Mouse (Mus musculus) limb, embryonic 15.5 days (tissue): ENCODE results near the gene Col1a1. TPM values are rescaled to one million over a fixed set of nuclear protein-coding genes. Genes with fewer than 3 reads are reported as not detected.

Experiments
- ATAC-seq: fragments of 200-750 bp; cut with Nextera tagmentation; 2 replicates; pipeline ENCODE4 v1.8.0; 2017; ENCODE audit warnings: low read depth, moderate TSS enrichment; ENCODE audit not compliant: insufficient number of reproducible peaks, low FRiP score, low TSS enrichment
- H3K27ac ChIP-seq: fragments of 300-500 bp; sonication (generic); 2 replicates; pipeline ENCODE4 v1.5.1; 2015; ENCODE audit warnings: moderate library complexity, mild to moderate bottlenecking, inconsistent platforms
- H3K27me3 ChIP-seq: fragments of 300-500 bp; sonication (generic); 2 replicates; pipeline ENCODE4 v1.6.1; 2015; ENCODE audit warnings: inconsistent platforms
- H3K36me3 ChIP-seq: fragments of 300-500 bp; sonication (generic); 2 replicates; pipeline ENCODE4 v1.6.1; 2015; ENCODE audit warnings: inconsistent platforms
- H3K4me1 ChIP-seq: fragments of 300-500 bp; sonication (generic); 2 replicates; pipeline ENCODE4 v1.6.1; 2015; ENCODE audit warnings: inconsistent platforms
- H3K4me2 ChIP-seq: fragments of 300-500 bp; sonication (generic); 2 replicates; pipeline ENCODE4 v1.6.1; 2015; ENCODE audit warnings: mild to moderate bottlenecking, inconsistent platforms
- H3K4me3 ChIP-seq: fragments of 300-500 bp; sonication (generic); 2 replicates; pipeline ENCODE4 v1.5.1; 2015; ENCODE audit warnings: mild to moderate bottlenecking, inconsistent platforms
- H3K9ac ChIP-seq: fragments of 300-500 bp; sonication (generic); 2 replicates; pipeline ENCODE4 v1.6.1; 2015; ENCODE audit warnings: inconsistent platforms
- H3K9me3 ChIP-seq: fragments of 300-500 bp; sonication (generic); 2 replicates; pipeline ENCODE4 v1.6.1; 2016; ENCODE audit warnings: inconsistent platforms
- WGBS: fragments of 180-500 bp; shearing (Covaris S2); methylation state at CpG from one replicate; pipeline ENCODE4 v1.1.7; 2015; 5-methylcytosine and 5-hydroxymethylcytosine counted together
- polyA plus RNA-seq: library from polyadenylated mRNA; unstranded; fragments of >200 nt; fragmentation: Nextera tagmentation; extraction: Ambion mirVana; gene quantifications from 2 replicates; pipeline ENCODE4 v1.2.1, GENCODE M21; 2015

The Col1a1 gene
- polyA plus RNA-seq, 1 experiment from 2014 or later: 4,882 TPM

- no peak overlapping the region for H3K9ac ChIP-seq
- H3K27me3 ChIP-seq: no peaks in the 10 kb centered on the region
- H3K27ac ChIP-seq: no peak overlapping the region
- H3K36me3 ChIP-seq: no peaks in the 10 kb centered on the region
- no peak for ATAC-seq
- H3K4me2 ChIP-seq: peak overlapping the region; percentile 44
- peak overlapping the region; percentile 30 for H3K4me3 ChIP-seq
- 45% methylated on average over 9 of the region's 9 CpGs for WGBS
- peaks cover 11% of the 10 kb centered on the region for H3K4me1 ChIP-seq
- H3K9me3 ChIP-seq: no peaks in the 10 kb centered on the region
Measured at GRCm38 (mm10) chr11:94978178-94978915, 42.3 kb downstream of the Col1a1 start.

- Histone ChIP-seq H3K27me3 (no peaks in the 10 kb centered on the region), H3K4me2 (peak overlapping the region; percentile 44), H3K4me3 (peak overlapping the region; percentile 30), H3K9me3 (no peaks in the 10 kb centered on the region), H3K27ac (no peak overlapping the region), H3K36me3 (no peaks in the 10 kb centered on the region), H3K9ac (no peak overlapping the region), H3K4me1 (peaks cover 11% of the 10 kb centered on the region)
- ATAC-seq: peak; percentile 86
- WGBS: under 1% methylated on average over 20 of the region's 20 CpGs
Measured at GRCm38 (mm10) chr11:94978947-94979346, 42.9 kb downstream of the Col1a1 start.

DNA sequence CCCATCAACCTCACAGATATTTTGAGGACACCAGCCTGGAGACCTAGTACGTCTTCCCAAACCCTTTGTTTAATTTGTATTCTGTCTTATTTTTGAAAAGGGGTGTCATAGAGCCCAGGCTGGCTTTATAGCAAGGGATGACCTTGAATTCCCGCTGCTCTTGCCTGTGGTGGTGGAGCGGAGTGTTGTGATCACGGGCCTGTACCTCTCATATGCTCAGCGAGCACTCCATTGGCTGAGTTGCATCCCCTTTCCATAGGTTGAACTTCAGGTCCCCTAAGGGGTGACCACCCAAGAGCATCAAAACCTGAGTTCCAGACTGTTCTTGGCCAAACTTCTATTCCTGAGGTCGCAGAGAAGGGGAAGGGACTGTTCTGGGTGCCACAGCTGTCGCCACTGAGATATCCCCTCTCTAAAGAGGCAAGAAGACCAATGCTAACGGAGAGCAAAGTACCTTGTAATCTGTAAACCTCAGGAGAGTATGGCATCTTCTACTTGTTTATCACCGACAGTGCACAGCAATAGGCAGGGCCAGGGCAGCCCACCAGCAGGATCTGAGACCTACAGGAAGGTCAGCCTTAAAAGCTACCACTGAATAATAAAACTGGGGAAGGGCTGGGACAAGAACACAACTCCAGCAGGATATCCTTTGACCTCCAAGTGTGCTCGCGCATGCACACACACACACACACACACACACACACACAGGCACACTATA lies 43.6 kb downstream of the Col1a1 start:
- Histone ChIP-seq H3K4me1 (peaks cover 11% of the 10 kb centered on the region), H3K4me3 (peak overlapping the region; percentile 30), H3K9me3 (no peaks in the 10 kb centered on the region), H3K36me3 (no peaks in the 10 kb centered on the region), H3K9ac (no peak overlapping the region), H3K27ac (no peak overlapping the region), H3K27me3 (no peaks in the 10 kb centered on the region), H3K4me2 (no peak overlapping the region; the same call in 1 of the 2 replicates)
- ATAC-seq: no peak
- 81% methylated on average over 11 of the region's 11 CpGs for WGBS

GRCm38 (mm10) chr11:94985140-94985539 lies 49.1 kb downstream of the Col1a1 start:
- H3K27me3 ChIP-seq: no peaks in the 10 kb centered on the region
- H3K4me3 ChIP-seq: no peak overlapping the region
- H3K9ac ChIP-seq: no peak overlapping the region
- no peak for ATAC-seq
- 39% methylated on average over 1 of the region's 1 CpGs for WGBS
- H3K4me2 ChIP-seq: no peak overlapping the region
- H3K36me3 ChIP-seq: no peaks in the 10 kb centered on the region
- H3K27ac ChIP-seq: no peak overlapping the region
- H3K4me1 ChIP-seq: peaks cover 28% of the 10 kb centered on the region
- no peaks in the 10 kb centered on the region for H3K9me3 ChIP-seq

DNA sequence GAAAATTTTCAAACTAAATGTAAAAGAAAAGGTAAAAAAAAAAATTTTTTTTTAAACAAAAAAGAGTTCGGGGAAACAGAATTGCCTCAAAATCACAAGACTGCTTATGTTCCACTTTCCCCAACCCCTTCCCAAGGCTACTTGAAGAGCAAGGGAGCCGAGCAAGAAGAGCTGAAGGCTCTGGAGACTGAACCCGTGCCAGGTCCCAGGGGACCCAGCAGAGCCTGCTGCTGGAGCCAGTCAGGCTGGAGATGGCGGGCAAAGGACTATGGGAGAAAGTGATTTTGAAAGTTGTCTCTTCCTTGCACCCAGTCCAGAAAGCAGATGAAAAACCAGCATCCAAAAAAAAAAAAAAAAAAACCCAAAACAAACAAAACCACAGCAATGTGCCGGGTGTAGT lies 49.8 kb downstream of the Col1a1 start:
- Histone ChIP-seq H3K4me3 (no peak overlapping the region), H3K9me3 (no peaks in the 10 kb centered on the region), H3K27me3 (no peaks in the 10 kb centered on the region), H3K4me2 (no peak overlapping the region), H3K36me3 (no peaks in the 10 kb centered on the region), H3K27ac (no peak overlapping the region), H3K4me1 (peaks cover 33% of the 10 kb centered on the region), H3K9ac (no peak overlapping the region)
- no peak for ATAC-seq
- 72% methylated on average over 5 of the region's 5 CpGs for WGBS

- no peak overlapping the region for H3K4me2 ChIP-seq
- no peak overlapping the region for H3K4me3 ChIP-seq
- no peak overlapping the region for H3K27ac ChIP-seq
- ATAC-seq: no peak
- H3K27me3 ChIP-seq: no peaks in the 10 kb centered on the region
- no peak overlapping the region for H3K9ac ChIP-seq
- H3K9me3 ChIP-seq: no peaks in the 10 kb centered on the region
- 60% methylated on average over 2 of the region's 2 CpGs for WGBS
- H3K36me3 ChIP-seq: no peaks in the 10 kb centered on the region
- peaks cover 33% of the 10 kb centered on the region for H3K4me1 ChIP-seq
Measured at GRCm38 (mm10) chr11:94986435-94986834, 50.4 kb downstream of the Col1a1 start.

DNA sequence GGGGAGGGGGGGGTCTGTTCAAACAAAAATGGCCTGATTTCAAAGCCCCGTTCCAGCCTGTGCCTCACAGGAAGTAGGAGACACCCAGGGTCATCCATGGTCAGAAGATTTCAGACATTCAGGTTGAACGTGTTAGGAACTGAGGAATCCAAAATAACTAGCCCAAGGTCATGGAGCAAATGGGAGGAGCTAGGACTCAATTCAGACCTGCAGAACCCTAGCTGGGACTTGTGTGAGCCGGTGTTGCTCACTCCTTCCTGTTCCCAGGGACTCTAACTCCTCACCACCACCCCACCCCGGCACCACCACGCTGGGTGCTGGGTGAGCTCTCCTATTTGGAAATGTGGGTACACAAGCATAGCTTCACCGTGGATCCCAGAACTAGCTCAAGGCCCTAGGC lies 51.3 kb downstream of the Col1a1 start:
- Histone ChIP-seq H3K27me3 (no peaks in the 10 kb centered on the region), H3K27ac (no peak overlapping the region), H3K36me3 (no peaks in the 10 kb centered on the region), H3K9me3 (no peaks in the 10 kb centered on the region), H3K4me3 (no peak overlapping the region), H3K9ac (no peak overlapping the region), H3K4me2 (no peak overlapping the region), H3K4me1 (peaks cover 40% of the 10 kb centered on the region)
- 55% methylated on average over 6 of the region's 6 CpGs for WGBS
- ATAC-seq: no peak

- Histone ChIP-seq H3K4me2 (no peak overlapping the region), H3K36me3 (no peaks in the 10 kb centered on the region), H3K9ac (no peak overlapping the region), H3K9me3 (no peaks in the 10 kb centered on the region), H3K4me1 (peaks cover 46% of the 10 kb centered on the region), H3K4me3 (no peak overlapping the region), H3K27me3 (no peaks in the 10 kb centered on the region), H3K27ac (no peak overlapping the region)
- ATAC-seq: no peak
- WGBS: 62% methylated on average over 8 of the region's 8 CpGs
Measured at GRCm38 (mm10) chr11:94987851-94988250, 51.8 kb downstream of the Col1a1 start.

- no peaks in the 10 kb centered on the region for H3K9me3 ChIP-seq
- no peak for ATAC-seq
- 13% methylated on average over 10 of the region's 10 CpGs for WGBS
- no peaks in the 10 kb centered on the region for H3K27me3 ChIP-seq
- peak overlapping the region; percentile 93 for H3K4me2 ChIP-seq
- H3K4me1 ChIP-seq: peaks cover 57% of the 10 kb centered on the region
- peak overlapping the region; percentile 94 for H3K27ac ChIP-seq
- H3K9ac ChIP-seq: peak overlapping the region; percentile 28; the same call in 1 of the 2 replicates
- H3K4me3 ChIP-seq: peak overlapping the region; percentile 84
- no peaks in the 10 kb centered on the region for H3K36me3 ChIP-seq
Measured at GRCm38 (mm10) chr11:94988780-94989561, 52.9 kb downstream of the Col1a1 start.

GRCm38 (mm10) chr11:94989562-94990017 lies 53.6 kb downstream of the Col1a1 start:
- H3K9me3 ChIP-seq: no peaks in the 10 kb centered on the region
- 0 out of 2 replicates have a peak, but pooled peaks cover 1% of the 10 kb centered on the region for H3K36me3 ChIP-seq
- under 1% methylated on average over 12 of the region's 12 CpGs for WGBS
- H3K27ac ChIP-seq: peak overlapping the region; percentile 94
- H3K4me3 ChIP-seq: peak overlapping the region; percentile 84
- H3K4me2 ChIP-seq: peak overlapping the region; percentile 93
- peak; percentile 75 for ATAC-seq
- peak overlapping the region; percentile 28; the same call in 1 of the 2 replicates for H3K9ac ChIP-seq
- H3K27me3 ChIP-seq: no peaks in the 10 kb centered on the region
- H3K4me1 ChIP-seq: peaks cover 63% of the 10 kb centered on the region

DNA sequence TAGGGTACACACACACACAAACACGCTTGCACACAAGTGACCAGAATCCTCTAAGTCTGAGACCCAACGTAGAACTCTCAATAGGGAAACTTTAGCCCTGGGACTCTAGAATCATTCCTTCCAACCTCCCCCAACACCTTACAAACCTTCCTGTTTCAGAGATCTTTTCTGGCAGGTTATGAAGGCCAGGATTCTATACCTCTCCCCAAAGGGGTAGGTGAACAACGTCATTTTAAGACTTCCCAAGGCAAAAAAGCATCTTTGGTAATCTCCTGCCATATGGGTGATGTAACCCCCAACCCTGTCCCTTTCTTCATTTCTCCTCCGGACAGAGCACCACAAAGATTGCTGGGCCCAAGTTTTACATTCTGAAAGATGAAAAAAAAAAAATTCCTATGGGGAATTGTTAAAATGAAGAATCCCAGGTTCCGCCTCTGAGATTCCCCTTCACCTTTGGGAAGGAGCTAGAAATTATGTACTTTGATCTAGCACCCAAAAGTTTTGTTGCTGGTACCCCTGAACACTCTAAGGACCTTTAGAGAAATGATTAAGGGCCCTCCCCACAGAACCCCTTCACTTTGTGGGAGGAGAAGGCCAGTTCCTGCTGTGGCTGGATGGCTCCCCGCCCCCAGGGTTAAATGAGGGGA lies 54.2 kb downstream of the Col1a1 start:
- H3K9ac ChIP-seq: peak overlapping the region; percentile 82; the same call in 1 of the 2 replicates
- H3K36me3 ChIP-seq: 0 out of 2 replicates have a peak, but pooled peaks cover 5% of the 10 kb centered on the region
- peaks cover 69% of the 10 kb centered on the region for H3K4me1 ChIP-seq
- H3K27me3 ChIP-seq: no peaks in the 10 kb centered on the region
- WGBS: 40% methylated on average over 6 of the region's 6 CpGs
- peak overlapping the region; percentile 93 for H3K4me2 ChIP-seq
- no peaks in the 10 kb centered on the region for H3K9me3 ChIP-seq
- H3K4me3 ChIP-seq: peak overlapping the region; percentile 84
- no peak for ATAC-seq
- H3K27ac ChIP-seq: peak overlapping the region; percentile 94
